Mouse (Mus musculus) fat pad, adult 2 months (tissue): ENCODE measurements at regions not wholly inside any gene's neighbourhood (a gene's known extent, or its start where the extent isn't known, plus 50 kb on each side); places are given as distances from the start of the nearest gene placed in this dataset.

Source experiments
- DNase-seq: peaks from one replicate; pipeline ENCODE4 v3.0.0-alpha.2; 2011; ENCODE audit warnings: low read depth, low spot score; ENCODE audit errors: extremely low read depth

DNA sequence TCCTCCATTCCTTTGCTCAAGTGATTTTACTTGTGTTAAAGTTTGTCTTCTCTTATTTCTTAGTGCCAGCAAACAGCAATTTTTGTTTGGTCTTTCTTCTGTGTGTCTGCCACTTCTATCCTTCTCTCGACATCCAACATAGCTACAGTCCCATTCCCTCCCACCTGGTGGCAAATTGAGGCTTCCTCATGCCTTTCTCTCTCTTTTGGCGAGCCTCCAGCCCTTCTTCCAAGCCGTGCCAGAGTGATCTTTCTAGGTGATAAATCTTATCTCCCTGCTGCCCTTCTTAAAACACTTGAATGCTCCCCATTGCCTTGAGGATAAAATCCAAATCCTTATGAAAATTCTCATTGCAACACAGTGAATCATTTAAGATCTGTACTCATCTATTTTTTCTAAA, 101.0 kb upstream of the Phactr1 start:
- DNase-seq, result peak; percentile 49

DNA sequence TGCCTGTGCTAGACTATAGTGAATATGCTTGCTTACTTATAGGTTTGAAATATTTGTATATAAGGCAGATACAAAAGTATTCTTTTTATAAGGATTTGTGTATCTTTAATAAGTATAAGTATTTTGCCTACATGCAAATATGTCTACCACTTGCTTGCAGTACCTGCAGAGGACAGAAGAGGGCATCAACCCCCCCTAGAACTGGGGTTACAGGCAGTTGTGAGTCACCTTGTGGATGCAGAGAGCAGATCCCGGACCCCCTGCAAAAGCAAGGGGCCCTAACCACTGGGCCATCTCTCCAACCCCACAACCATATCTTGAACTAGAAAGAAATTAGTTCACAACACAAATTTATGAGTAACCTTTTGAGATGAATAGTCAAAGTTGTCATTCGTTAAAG, 91.3 kb upstream of the Phactr1 start:
- DNase-seq, result no peak

DNA sequence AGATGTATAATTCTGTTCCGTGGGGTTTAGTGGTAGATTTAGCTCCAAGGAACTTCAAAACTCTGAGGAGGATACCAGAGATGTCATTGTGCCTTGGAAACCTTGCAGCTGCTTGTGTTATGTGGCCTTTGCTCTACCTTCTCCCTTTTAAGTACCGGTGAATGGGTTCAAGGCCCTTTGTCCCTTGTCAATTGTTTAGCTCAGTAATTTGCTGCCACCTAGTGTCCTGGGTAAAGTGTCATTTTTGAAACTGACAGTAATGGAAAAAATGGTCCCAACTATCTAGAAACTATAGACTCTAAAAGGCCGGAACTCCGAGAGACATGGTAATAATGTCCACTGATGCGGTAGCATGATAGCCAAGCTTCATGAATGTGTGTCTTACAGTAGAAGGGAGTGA, 90.8 kb upstream of the Phactr1 start:
- DNase-seq, result no peak

DNA sequence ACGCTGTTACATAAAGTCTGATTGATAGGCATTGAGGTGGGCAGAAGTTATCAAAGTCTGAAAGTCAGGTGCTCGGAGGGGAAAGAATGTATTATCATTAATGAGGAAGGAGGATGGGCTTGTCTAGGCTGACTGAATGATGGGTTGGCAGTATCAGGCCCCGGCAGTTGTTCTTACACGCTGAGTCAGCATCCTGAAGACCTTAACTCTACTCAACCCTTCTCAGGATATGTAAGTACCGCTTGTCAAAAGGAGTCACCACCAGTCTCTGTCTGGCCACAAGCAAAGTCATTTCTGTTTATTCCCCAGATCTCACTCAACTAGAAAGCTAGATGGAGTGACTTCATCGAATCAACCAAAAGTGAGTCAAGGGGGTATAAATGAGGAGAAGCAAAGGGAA, 90.0 kb upstream of the Phactr1 start:
- no peak for DNase-seq

DNA sequence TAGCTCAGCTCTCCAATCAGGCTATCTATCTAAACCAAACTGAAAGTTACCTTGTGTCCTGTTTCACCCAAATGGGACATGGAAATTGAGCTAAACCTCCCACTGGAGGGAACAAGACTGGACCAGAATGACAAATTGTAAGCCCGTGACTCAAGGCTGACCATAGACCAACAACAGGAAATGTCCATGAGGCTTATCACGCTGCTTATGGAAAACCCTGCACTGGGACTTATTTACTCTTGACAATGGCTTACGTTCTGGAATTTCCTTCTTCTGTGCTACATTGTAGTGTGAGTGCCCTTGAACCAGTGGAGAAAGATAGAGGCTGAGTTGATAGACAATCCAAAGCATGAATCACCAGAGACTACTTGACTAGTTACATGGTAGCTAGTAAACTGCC, 87.5 kb upstream of the Phactr1 start:
- no peak for DNase-seq

DNA sequence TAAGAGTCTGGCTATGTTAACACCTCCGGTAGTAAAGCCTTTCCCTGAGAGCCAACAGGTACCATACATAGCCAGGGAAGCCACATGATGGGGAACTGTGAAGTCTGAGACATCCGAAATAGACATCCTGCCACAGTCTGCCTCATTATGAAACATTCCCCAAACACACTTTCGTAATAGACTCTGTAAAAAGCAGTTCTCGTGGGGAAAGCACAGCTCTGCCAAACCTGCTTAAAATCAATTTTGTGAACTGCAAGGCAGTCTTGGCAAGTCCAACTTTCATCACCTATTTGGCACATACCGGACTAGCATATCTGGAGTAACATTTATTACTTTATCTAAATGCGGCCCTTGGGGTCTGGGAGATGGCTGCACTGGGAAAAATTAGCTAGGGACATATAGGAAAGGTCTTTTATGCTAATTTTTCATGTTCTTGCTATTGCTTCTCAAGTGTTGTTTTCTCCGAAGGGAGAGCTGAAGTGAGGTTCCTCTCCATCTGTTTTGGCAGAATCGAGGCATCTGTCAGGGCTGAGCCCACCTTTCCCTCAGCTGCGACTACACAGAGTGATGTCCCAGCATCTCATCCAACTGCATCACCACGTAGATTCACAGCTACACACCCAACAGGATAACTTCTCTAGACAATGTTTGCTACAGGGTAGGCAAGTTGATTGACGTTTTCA, 86.8 kb upstream of the Phactr1 start:
- no peak for DNase-seq

DNA sequence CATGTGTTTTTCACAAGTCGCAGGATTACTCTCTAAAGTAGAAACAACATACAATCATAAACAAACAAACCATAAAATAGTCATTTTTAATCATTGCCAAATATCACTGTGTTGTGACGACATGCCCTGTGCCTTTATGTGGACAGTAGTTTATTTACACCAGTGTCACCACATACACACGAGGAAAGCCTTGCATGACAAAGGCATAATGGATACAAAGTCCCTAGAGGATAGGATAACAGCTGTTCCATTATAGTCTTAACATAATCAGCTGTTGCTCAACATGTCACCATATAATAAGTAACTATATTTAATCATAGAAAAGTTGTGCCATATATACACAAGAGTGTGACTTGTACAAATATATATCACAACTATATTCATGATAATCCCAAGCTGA, 85.2 kb upstream of the Phactr1 start:
- DNase-seq, result no peak

DNA sequence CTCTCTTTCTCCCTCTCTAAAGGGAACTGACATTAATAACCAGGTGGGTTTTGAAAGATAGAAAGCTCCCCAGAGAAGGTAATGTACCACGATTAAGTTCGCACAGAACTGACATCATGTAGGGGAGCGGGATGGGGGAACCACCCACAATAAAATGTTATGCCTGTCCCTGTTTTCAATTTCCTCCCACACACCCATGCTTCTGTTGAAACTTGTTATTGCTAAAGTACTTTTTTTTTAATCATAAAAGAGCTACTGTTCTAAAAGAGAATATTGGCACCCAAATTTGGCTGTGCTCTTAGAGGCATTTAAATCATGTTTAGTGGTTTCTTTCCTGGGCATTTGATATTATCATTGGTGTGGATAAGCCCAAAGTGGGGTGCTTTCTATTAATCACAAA, 82.6 kb upstream of the Phactr1 start:
- DNase-seq, result no peak

DNA sequence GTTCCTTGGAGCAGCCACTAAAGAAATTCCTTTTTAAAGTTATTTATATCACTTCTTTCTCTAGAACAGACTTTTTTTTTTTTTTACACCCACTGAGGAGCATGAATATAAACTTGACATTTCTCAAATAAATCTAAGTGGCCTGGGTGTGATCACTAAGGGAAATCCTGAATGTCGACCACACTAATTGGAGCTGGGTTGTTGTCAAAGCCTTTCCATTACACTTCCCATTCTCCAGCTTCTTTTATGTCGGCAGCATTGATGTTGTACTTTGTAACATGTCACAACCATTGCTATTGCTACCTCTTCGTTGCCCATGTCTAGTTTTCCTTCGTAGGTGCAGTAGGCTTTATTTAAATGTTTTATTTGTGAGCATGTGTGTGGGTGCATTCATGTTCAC, 77.1 kb upstream of the Phactr1 start:
- no peak for DNase-seq

DNA sequence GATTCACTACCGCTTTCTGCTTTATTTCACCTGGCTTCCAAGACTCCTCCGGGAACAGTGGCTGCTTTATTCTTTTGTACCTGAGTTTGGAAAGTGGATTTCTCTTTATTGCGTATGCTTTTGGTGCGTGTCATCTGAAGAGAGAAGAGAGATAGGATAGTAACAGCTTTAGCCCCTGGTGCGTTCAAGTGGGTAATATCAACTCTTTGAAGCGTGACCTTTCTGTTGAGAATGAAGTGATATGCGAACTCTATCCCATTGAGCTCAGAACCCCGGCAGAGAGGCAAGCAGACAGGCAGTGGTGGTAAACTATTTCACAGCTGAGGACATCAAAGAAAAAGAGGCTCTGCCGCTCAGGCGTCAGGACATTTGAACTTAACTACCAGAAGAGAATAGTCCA, 72.7 kb upstream of the Phactr1 start:
- DNase-seq, result no peak

DNA sequence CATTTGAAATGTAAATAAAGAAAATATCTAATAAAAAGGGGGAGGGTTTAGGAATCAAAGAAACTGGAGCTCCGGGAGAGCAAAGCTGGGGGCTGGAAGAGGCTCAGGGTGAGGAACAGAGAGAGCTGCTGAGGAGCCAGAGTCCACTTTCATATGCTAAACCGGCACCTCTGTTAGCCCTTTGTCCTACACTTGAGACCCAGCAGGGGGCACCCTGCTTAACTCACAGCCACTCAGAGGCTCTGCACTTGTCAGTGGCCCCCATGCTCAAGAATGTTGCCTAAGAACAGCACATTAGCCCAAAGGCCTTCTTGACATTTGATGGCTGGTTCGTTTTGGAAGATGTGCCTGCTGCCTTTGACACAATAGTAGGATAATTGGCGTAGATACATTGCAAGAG, 71.5 kb upstream of the Phactr1 start:
- DNase-seq, result no peak

DNA sequence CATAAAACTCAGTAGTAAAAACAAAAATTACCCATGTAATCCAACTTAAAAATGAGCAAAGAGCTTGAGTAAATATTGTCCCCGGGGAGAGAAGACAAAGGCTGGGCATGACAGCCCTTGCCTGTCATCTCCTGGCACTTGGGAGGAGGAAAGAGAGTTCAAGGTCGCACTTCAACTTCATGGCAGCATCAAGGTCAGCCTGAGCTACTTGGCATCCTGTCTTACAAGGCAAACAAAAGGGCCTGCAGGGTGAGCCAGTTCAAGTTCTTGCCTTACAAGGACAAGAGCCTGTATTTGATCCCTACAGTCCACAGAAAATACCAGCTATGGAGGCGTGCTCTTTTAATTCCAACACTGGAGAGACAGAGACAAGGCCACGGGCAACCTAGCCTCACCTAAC, 67.1 kb upstream of the Phactr1 start:
- no peak for DNase-seq

DNA sequence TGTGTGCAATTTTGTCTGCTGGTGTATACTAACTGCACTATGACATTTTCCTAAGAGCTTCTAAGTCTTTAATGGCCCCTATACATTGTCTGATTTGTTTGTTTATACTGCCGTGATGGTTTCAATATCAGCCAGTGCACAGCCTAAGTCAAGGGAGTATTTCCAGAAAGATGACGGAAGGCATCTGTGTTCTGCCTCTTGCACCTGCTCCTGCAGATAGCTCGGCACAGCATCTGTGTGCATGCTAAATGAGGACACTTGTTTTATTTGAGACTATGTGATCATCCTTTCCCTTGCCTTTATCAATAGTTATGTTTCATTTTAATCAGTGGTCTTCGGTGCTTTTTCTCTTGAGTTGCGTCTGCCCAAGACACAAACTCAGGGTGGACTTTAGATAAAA, 64.6 kb upstream of the Phactr1 start:
- no peak for DNase-seq

DNA sequence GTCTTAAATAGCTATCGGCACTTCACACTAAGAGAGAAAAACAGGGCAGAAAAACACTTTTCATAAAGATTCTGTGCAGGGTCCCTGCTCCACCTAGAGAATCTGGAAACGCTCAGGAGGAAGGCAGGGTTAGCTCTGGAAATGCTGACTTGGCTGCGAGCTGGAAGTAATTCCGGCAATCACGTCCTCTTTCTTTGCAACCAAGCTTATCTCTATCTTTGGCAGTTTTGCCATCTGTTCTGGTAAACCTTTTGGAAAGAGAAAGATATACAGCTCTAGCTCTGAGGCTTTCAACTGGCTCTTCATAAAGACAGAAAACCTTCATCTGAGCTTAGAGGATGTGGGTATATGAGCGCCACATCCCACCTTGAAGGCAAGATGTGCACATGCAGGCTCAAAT, 63.2 kb upstream of the Phactr1 start:
- DNase-seq, result no peak

DNA sequence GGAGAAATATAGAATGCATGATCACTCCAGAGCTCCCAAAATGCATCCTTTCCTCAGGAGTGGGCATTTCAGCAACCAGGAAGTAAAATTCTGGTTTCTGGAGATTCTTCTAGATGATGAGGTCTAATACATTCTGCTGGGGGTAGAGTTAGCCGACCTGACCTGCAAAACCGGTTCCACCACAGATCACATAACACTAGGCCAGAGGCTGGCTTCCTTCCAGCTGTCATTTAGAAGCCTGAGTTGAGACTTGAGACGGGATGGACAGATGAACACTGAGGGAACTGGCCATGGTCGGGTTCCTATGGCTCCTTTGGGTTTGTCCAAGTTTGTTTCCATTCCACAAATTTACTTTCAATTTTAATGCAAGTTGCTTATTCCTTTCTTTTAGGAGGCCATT, 62.6 kb upstream of the Phactr1 start:
- DNase-seq, result no peak

DNA sequence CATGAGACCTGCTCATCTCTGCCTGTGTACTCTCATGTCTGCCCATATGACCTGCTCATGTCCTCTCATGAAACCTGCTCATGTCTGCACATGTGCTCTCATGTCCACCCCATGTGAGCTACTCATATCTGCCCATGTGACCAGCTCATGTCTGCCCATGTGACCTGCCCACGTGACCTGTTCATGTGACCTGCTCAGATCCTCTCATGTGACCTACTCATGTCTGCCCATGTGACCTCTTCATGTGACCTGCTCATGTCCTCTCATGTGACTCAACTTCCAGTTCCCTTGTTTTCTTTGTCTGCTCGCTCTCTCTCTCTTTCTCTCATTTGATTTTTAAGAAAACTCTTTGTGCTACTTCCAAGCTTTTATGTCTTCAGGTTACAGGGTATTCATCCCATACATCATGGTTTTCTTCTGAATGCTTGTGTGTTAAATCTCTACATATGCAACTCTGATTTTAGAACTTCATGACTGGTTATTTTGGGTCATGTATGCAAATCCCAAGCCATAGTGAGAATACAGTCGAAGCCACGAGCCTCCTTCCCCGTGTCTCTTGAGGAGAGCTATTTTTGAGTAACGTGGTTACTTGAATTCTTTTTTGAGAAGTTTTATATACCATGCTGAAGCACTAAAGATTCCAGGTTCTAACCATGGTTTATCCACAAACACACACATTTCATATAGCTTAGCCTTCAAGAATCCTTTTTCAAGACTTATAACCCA, 60.7 kb upstream of the Phactr1 start:
- DNase-seq, result no peak

DNA sequence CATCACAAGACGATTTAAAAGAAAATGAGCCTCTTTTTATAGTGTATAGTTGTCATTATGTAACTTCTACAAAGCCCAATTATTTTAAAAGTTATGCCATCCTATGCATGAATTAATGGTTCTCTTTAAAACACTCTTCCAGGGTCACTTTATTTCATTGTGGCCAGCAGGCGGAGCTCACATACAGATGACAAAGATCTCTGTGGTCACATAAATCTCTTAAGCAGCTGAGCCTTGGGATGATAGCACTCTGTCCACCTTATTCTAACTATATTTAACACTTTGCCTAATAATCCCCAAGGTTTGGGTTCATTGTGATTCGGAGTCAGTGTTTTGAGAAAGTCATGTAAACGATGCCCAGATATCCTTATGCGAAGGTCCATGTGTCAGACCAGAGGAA, 56.9 kb upstream of the Phactr1 start:
- DNase-seq, result no peak
